Mouse (Mus musculus) kidney, embryonic 16.5 days (tissue): ENCODE results near the gene Mael. TPM values are rescaled to one million over a fixed set of nuclear protein-coding genes. Genes with fewer than 3 reads are reported as not detected.
A peak's percentile ranks its signal among the peaks of the same experiment; 100 is the strongest.

Source experiments
- ATAC-seq: fragments of 200-750 bp; cut with Nextera tagmentation; 2 replicates; pipeline ENCODE4 v1.8.0; 2017; ENCODE audit warnings: moderate TSS enrichment; ENCODE audit not compliant: low FRiP score, low TSS enrichment
- H3K27ac ChIP-seq: fragments of 300-500 bp; sonication (generic); 2 replicates; pipeline ENCODE4 v1.5.1; 2014; ENCODE audit warnings: low read length
- H3K27me3 ChIP-seq: fragments of 300-500 bp; sonication (generic); 2 replicates; pipeline ENCODE4 v1.6.1; 2014; ENCODE audit warnings: low read length, control low read depth, mixed read lengths; ENCODE audit not compliant: insufficient read depth
- H3K36me3 ChIP-seq: fragments of 300-500 bp; sonication (generic); 2 replicates; pipeline ENCODE4 v1.6.1; 2014; ENCODE audit warnings: low read length, control low read depth, mixed read lengths; ENCODE audit not compliant: insufficient read depth
- H3K4me1 ChIP-seq: fragments of 300-500 bp; sonication (generic); 2 replicates; pipeline ENCODE4 v1.6.1; 2014; ENCODE audit warnings: low read length, control low read depth, mixed read lengths; ENCODE audit not compliant: insufficient read depth
- H3K4me2 ChIP-seq: fragments of 300-500 bp; sonication (generic); replicated peaks from 2 replicates; pipeline ENCODE4 v1.6.1; 2014; ENCODE audit warnings: low read depth, low read length
- H3K4me3 ChIP-seq: fragments of 300-500 bp; sonication (generic); 2 replicates; pipeline ENCODE4 v1.5.1; 2014; ENCODE audit warnings: mild to moderate bottlenecking, low read length
- H3K9ac ChIP-seq: fragments of 300-500 bp; sonication (generic); replicated peaks from 2 replicates; pipeline ENCODE4 v1.6.1; 2014; ENCODE audit warnings: low read length
- H3K9me3 ChIP-seq: fragments of 300-500 bp; sonication (generic); 2 replicates; pipeline ENCODE4 v1.6.1; 2016; ENCODE audit warnings: low read length, control low read depth
- WGBS: fragments of 180-500 bp; shearing (Covaris S2); extraction: QIAGEN DNeasy Blood & Tissue Kit; methylation state at CpG from one replicate; pipeline ENCODE4 v1.1.7; 2014; 5-methylcytosine and 5-hydroxymethylcytosine counted together
- polyA plus RNA-seq: library from polyadenylated mRNA; unstranded; fragments of >200 nt; fragmentation: Nextera tagmentation; extraction: Ambion mirVana; gene quantifications from 2 replicates; pipeline ENCODE4 v1.2.1, GENCODE M21; 2015

Mael gene
- polyA plus RNA-seq, 1 experiment from 2014 or later = 0.42 TPM

GRCm38 (mm10) chr1:166173621-166174020 is 64.9 kb downstream of the Mael start:
- Histone ChIP-seq H3K9me3 (no peaks in the 10 kb centered on the region), H3K27me3 (no peaks in the 10 kb centered on the region), H3K4me3 (no peak overlapping the region), H3K36me3 (no peaks in the 10 kb centered on the region), H3K4me2 (no peak overlapping the region), H3K4me1 (no peaks in the 10 kb centered on the region), H3K27ac (no peak overlapping the region), H3K9ac (no peak overlapping the region)
- 75% methylated on average over 9 of the region's 9 CpGs for WGBS
- no peak for ATAC-seq

- no peak for ATAC-seq
- WGBS = 69% methylated on average over 3 of the region's 3 CpGs
- no peak overlapping the region for H3K4me2 ChIP-seq
Observed at GRCm38 (mm10) chr1:166172992-166173391, 65.6 kb downstream of the Mael start.

GRCm38 (mm10) chr1:166170852-166171251 is 67.7 kb downstream of the Mael start:
- no peaks in the 10 kb centered on the region for H3K4me1 ChIP-seq
- ATAC-seq = no peak
- no peaks in the 10 kb centered on the region for H3K9me3 ChIP-seq
- H3K36me3 ChIP-seq = no peaks in the 10 kb centered on the region
- no peak overlapping the region for H3K4me3 ChIP-seq
- WGBS = 90% methylated on average over 12 of the region's 12 CpGs
- H3K27me3 ChIP-seq = no peaks in the 10 kb centered on the region
- H3K9ac ChIP-seq = no peak overlapping the region
- H3K27ac ChIP-seq = no peak overlapping the region
- H3K4me2 ChIP-seq = no peak overlapping the region

More at GRCm38 (mm10) chr1:166172992-166173391, 65.6 kb downstream of the Mael start:
- no peak overlapping the region for H3K4me3 ChIP-seq
- H3K27me3 ChIP-seq = no peaks in the 10 kb centered on the region
- no peak overlapping the region for H3K9ac ChIP-seq
- no peaks in the 10 kb centered on the region for H3K36me3 ChIP-seq
- H3K4me1 ChIP-seq = no peaks in the 10 kb centered on the region
- H3K27ac ChIP-seq = no peak overlapping the region
- no peaks in the 10 kb centered on the region for H3K9me3 ChIP-seq

GRCm38 (mm10) chr1:166169713-166170112 is 68.8 kb downstream of the Mael start:
- 79% methylated on average over 7 of the region's 7 CpGs for WGBS

GRCm38 (mm10) chr1:166168017-166168416 is 70.5 kb downstream of the Mael start:
- Histone ChIP-seq H3K4me3 (no peak overlapping the region), H3K4me1 (no peaks in the 10 kb centered on the region), H3K27me3 (no peaks in the 10 kb centered on the region), H3K36me3 (no peaks in the 10 kb centered on the region), H3K9me3 (no peaks in the 10 kb centered on the region), H3K4me2 (no peak overlapping the region), H3K9ac (no peak overlapping the region), H3K27ac (no peak overlapping the region)
- no peak for ATAC-seq
- 89% methylated on average over 7 of the region's 7 CpGs for WGBS

More at GRCm38 (mm10) chr1:166169713-166170112, 68.8 kb downstream of the Mael start:
- no peak overlapping the region for H3K4me2 ChIP-seq
- no peak overlapping the region for H3K4me3 ChIP-seq
- no peaks in the 10 kb centered on the region for H3K36me3 ChIP-seq
- H3K27ac ChIP-seq = no peak overlapping the region
- H3K9ac ChIP-seq = no peak overlapping the region
- H3K9me3 ChIP-seq = no peaks in the 10 kb centered on the region
- no peaks in the 10 kb centered on the region for H3K27me3 ChIP-seq
- ATAC-seq = no peak
- H3K4me1 ChIP-seq = no peaks in the 10 kb centered on the region

- H3K9ac ChIP-seq = no peak overlapping the region
- no peaks in the 10 kb centered on the region for H3K27me3 ChIP-seq
- H3K4me3 ChIP-seq = no peak overlapping the region
- no peaks in the 10 kb centered on the region for H3K9me3 ChIP-seq
- H3K4me1 ChIP-seq = no peaks in the 10 kb centered on the region
- ATAC-seq = no peak
- H3K4me2 ChIP-seq = no peak overlapping the region
- no peak overlapping the region for H3K27ac ChIP-seq
- H3K36me3 ChIP-seq = no peaks in the 10 kb centered on the region
- WGBS = 73% methylated on average over 4 of the region's 4 CpGs
Observed at GRCm38 (mm10) chr1:166167405-166167804, 71.1 kb downstream of the Mael start.

GRCm38 (mm10) chr1:166165159-166165558 is 73.4 kb downstream of the Mael start:
- ATAC-seq = no peak
- H3K4me1 ChIP-seq = no peaks in the 10 kb centered on the region
- H3K4me2 ChIP-seq = no peak overlapping the region
- H3K9ac ChIP-seq = no peak overlapping the region
- H3K36me3 ChIP-seq = no peaks in the 10 kb centered on the region
- 91% methylated on average over 9 of the region's 9 CpGs for WGBS
- H3K9me3 ChIP-seq = no peaks in the 10 kb centered on the region
- no peak overlapping the region for H3K4me3 ChIP-seq
- peaks cover 4% of the 10 kb centered on the region for H3K27me3 ChIP-seq
- no peak overlapping the region for H3K27ac ChIP-seq

- H3K27me3 ChIP-seq = peaks cover 9% of the 10 kb centered on the region
- no peaks in the 10 kb centered on the region for H3K9me3 ChIP-seq
- H3K9ac ChIP-seq = no peak overlapping the region
- H3K27ac ChIP-seq = no peak overlapping the region
- no peak overlapping the region for H3K4me3 ChIP-seq
- H3K36me3 ChIP-seq = no peaks in the 10 kb centered on the region
- ATAC-seq = no peak
- 84% methylated on average over 14 of the region's 14 CpGs for WGBS
- no peaks in the 10 kb centered on the region for H3K4me1 ChIP-seq
- no peak overlapping the region for H3K4me2 ChIP-seq
Observed at GRCm38 (mm10) chr1:166164580-166164979, 74.0 kb downstream of the Mael start.

- H3K4me1 ChIP-seq = no peaks in the 10 kb centered on the region
- H3K27ac ChIP-seq = no peak overlapping the region
- H3K4me2 ChIP-seq = peak overlapping the region; percentile 31
- no peaks in the 10 kb centered on the region for H3K9me3 ChIP-seq
- ATAC-seq = peak; percentile 43; the same call in 1 of the 2 replicates
- H3K36me3 ChIP-seq = no peaks in the 10 kb centered on the region
- no peak overlapping the region for H3K9ac ChIP-seq
- 17% methylated on average over 24 of the region's 24 CpGs for WGBS
- peaks cover 17% of the 10 kb centered on the region for H3K27me3 ChIP-seq
- no peak overlapping the region for H3K4me3 ChIP-seq
Observed at GRCm38 (mm10) chr1:166160569-166161445, 77.7 kb downstream of the Mael start.

- Histone ChIP-seq H3K4me3 (no peak overlapping the region), H3K27me3 (peaks cover 23% of the 10 kb centered on the region), H3K9ac (no peak overlapping the region), H3K36me3 (no peaks in the 10 kb centered on the region), H3K4me1 (no peaks in the 10 kb centered on the region), H3K4me2 (no peak overlapping the region), H3K27ac (no peak overlapping the region), H3K9me3 (no peaks in the 10 kb centered on the region)
- 61% methylated on average over 5 of the region's 5 CpGs for WGBS
- ATAC-seq = no peak; the same call in 1 of the 2 replicates
Observed at GRCm38 (mm10) chr1:166160111-166160510, 78.4 kb downstream of the Mael start.
